Mouse (Mus musculus): ENCODE measurements around the gene Npb. TPM values are rescaled to one million over a fixed set of nuclear protein-coding genes. Genes with fewer than 3 reads are reported as not detected.

The Npb gene
- polyA plus RNA-seq, 1 experiment: 24.6 TPM

- Histone ChIP-seq H3K36me3 (ENCODE audit: control insufficient read depth, insufficient read depth, low read length) (no peaks in the 10 kb centered on the region; the same call in 1 of the 2 replicates), H3K27me3 (ENCODE audit: control insufficient read depth, insufficient read depth, low read length) (no peaks in the 10 kb centered on the region), H3K27ac (ENCODE audit: control insufficient read depth, insufficient read depth, low read depth, low read length) (peak overlapping the region; percentile 91), H3K4me3 (ENCODE audit: control insufficient read depth, low read depth, low read length) (peak overlapping the region; percentile 96), H3K4me1 (ENCODE audit: control insufficient read depth, insufficient read depth, low read length) (peaks cover 12% of the 10 kb centered on the region)
- TF ChIP-seq POLR2A (IDR thresholded peaks at IDR 0.05; ENCODE audit: control insufficient read depth, low read depth, low read length) (no peak), CTCF (IDR thresholded peaks at IDR 0.05; ENCODE audit: control insufficient read depth, insufficient read depth, insufficient replicate concordance, low read depth, low read length) (no peak)
Observed at GRCm38 (mm10) chr11:120571754-120572416, 36.4 kb upstream of the Npb start.

GRCm38 (mm10) chr11:120572417-120572751, 35.9 kb upstream of the Npb start:
- Histone ChIP-seq H3K36me3 (ENCODE audit: control insufficient read depth, insufficient read depth, low read length) (no peaks in the 10 kb centered on the region), H3K27me3 (ENCODE audit: control insufficient read depth, insufficient read depth, low read length) (no peaks in the 10 kb centered on the region), H3K27ac (ENCODE audit: control insufficient read depth, insufficient read depth, low read depth, low read length) (peak overlapping the region; percentile 91), H3K4me3 (ENCODE audit: control insufficient read depth, low read depth, low read length) (peak overlapping the region; percentile 96), H3K4me1 (ENCODE audit: control insufficient read depth, insufficient read depth, low read length) (peaks cover 12% of the 10 kb centered on the region)
- no peak for TF ChIP-seq POLR2A (IDR thresholded peaks at IDR 0.05; ENCODE audit: control insufficient read depth, low read depth, low read length)
- no peak for TF ChIP-seq CTCF (IDR thresholded peaks at IDR 0.05; ENCODE audit: control insufficient read depth, insufficient read depth, insufficient replicate concordance, low read depth, low read length)

GRCm38 (mm10) chr11:120572752-120573584, 35.3 kb upstream of the Npb start, which contains the start of gene P4hb:
Gene P4hb, minus strand, starts transcription at chr11:120573253.
- peak within 1 kb of the TSS; percentile 96 for H3K4me3 ChIP-seq (ENCODE audit: control insufficient read depth, low read depth, low read length)
- TF ChIP-seq POLR2A (IDR thresholded peaks at IDR 0.05; ENCODE audit: control insufficient read depth, low read depth, low read length) (peak; percentile 97), CTCF (IDR thresholded peaks at IDR 0.05; ENCODE audit: control insufficient read depth, insufficient read depth, insufficient replicate concordance, low read depth, low read length) (no peak)
- H3K36me3 ChIP-seq (ENCODE audit: control insufficient read depth, insufficient read depth, low read length): no peaks in the 10 kb centered on the region
- H3K27ac ChIP-seq (ENCODE audit: control insufficient read depth, insufficient read depth, low read depth, low read length): peak within 1 kb of the TSS; percentile 93
- H3K4me1 ChIP-seq (ENCODE audit: control insufficient read depth, insufficient read depth, low read length): peaks cover 12% of the 10 kb centered on the region
- H3K27me3 ChIP-seq (ENCODE audit: control insufficient read depth, insufficient read depth, low read length): no peaks in the 10 kb centered on the region

DNA sequence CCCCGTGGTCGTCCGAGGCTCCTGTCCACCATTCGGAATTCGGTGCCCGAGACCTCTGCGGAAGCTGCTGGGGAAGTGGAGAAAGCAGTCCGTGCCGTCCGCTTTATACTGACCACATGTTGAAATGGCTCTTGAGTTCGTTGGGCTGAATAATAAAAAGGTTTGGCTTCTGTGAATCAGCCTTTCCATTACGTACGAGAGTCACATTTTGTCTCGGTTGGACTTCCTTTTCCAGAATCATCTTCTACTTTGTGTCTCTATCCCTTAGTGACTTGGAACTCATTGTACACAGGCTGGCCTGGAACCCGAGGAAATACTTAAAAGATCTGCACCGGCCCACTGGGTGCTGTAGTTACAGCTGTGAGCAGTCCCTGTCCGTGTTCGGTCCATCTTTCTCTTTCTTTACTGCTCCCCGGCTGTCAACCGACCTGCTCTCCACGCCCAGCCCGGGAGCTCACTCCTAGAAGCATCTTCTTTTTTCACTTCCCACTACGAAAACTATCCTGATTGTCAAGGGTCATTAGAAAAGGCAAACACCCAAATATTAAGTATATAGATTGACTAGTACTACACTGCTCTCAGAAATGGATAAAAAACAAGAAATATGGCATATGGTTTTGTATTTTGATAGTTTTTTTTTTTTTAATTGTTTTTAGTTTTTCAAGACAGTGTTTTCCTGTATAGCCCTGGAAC, 34.5 kb upstream of the Npb start:
- H3K4me3 ChIP-seq (ENCODE audit: control insufficient read depth, low read depth, low read length): peak overlapping the region; percentile 96
- H3K27ac ChIP-seq (ENCODE audit: control insufficient read depth, insufficient read depth, low read depth, low read length): peak overlapping the region; percentile 93
- H3K27me3 ChIP-seq (ENCODE audit: control insufficient read depth, insufficient read depth, low read length): no peaks in the 10 kb centered on the region
- no peak for TF ChIP-seq POLR2A (IDR thresholded peaks at IDR 0.05; ENCODE audit: control insufficient read depth, low read depth, low read length)
- no peak for TF ChIP-seq CTCF (IDR thresholded peaks at IDR 0.05; ENCODE audit: control insufficient read depth, insufficient read depth, insufficient replicate concordance, low read depth, low read length)
- no peaks in the 10 kb centered on the region for H3K36me3 ChIP-seq (ENCODE audit: control insufficient read depth, insufficient read depth, low read length)
- H3K4me1 ChIP-seq (ENCODE audit: control insufficient read depth, insufficient read depth, low read length): peaks cover 12% of the 10 kb centered on the region

- H3K36me3 ChIP-seq (ENCODE audit: control insufficient read depth, insufficient read depth, low read length): peaks cover 3% of the 10 kb centered on the region; the same call in 1 of the 2 replicates
- no peak overlapping the region for H3K27ac ChIP-seq (ENCODE audit: control insufficient read depth, insufficient read depth, low read depth, low read length)
- peaks cover 12% of the 10 kb centered on the region for H3K4me1 ChIP-seq (ENCODE audit: control insufficient read depth, insufficient read depth, low read length)
- TF ChIP-seq POLR2A (IDR thresholded peaks at IDR 0.05; ENCODE audit: control insufficient read depth, low read depth, low read length) (no peak), CTCF (IDR thresholded peaks at IDR 0.05; ENCODE audit: control insufficient read depth, insufficient read depth, insufficient replicate concordance, low read depth, low read length) (no peak)
- no peaks in the 10 kb centered on the region for H3K27me3 ChIP-seq (ENCODE audit: control insufficient read depth, insufficient read depth, low read length)
- H3K4me3 ChIP-seq (ENCODE audit: control insufficient read depth, low read depth, low read length): peak overlapping the region; percentile 67
Observed at GRCm38 (mm10) chr11:120574278-120574600, 34.0 kb upstream of the Npb start.

GRCm38 (mm10) chr11:120575046-120575445, 33.2 kb upstream of the Npb start:
- H3K27me3 ChIP-seq (ENCODE audit: control insufficient read depth, insufficient read depth, low read length): no peaks in the 10 kb centered on the region
- no peak overlapping the region for H3K4me3 ChIP-seq (ENCODE audit: control insufficient read depth, low read depth, low read length)
- TF ChIP-seq CTCF (IDR thresholded peaks at IDR 0.05; ENCODE audit: control insufficient read depth, insufficient read depth, insufficient replicate concordance, low read depth, low read length) (no peak), POLR2A (IDR thresholded peaks at IDR 0.05; ENCODE audit: control insufficient read depth, low read depth, low read length) (no peak)
- peaks cover 18% of the 10 kb centered on the region for H3K4me1 ChIP-seq (ENCODE audit: control insufficient read depth, insufficient read depth, low read length)
- H3K27ac ChIP-seq (ENCODE audit: control insufficient read depth, insufficient read depth, low read depth, low read length): no peak overlapping the region
- H3K36me3 ChIP-seq (ENCODE audit: control insufficient read depth, insufficient read depth, low read length): peaks cover 3% of the 10 kb centered on the region; the same call in 1 of the 2 replicates

GRCm38 (mm10) chr11:120575940-120576339, 32.3 kb upstream of the Npb start:
- Histone ChIP-seq H3K4me3 (ENCODE audit: control insufficient read depth, low read depth, low read length) (no peak overlapping the region), H3K27me3 (ENCODE audit: control insufficient read depth, insufficient read depth, low read length) (no peaks in the 10 kb centered on the region), H3K36me3 (ENCODE audit: control insufficient read depth, insufficient read depth, low read length) (peaks cover 3% of the 10 kb centered on the region; the same call in 1 of the 2 replicates), H3K4me1 (ENCODE audit: control insufficient read depth, insufficient read depth, low read length) (peaks cover 27% of the 10 kb centered on the region), H3K27ac (ENCODE audit: control insufficient read depth, insufficient read depth, low read depth, low read length) (no peak overlapping the region)
- TF ChIP-seq POLR2A (IDR thresholded peaks at IDR 0.05; ENCODE audit: control insufficient read depth, low read depth, low read length) (no peak), CTCF (IDR thresholded peaks at IDR 0.05; ENCODE audit: control insufficient read depth, insufficient read depth, insufficient replicate concordance, low read depth, low read length) (no peak)

All from testis, adult 2 months (tissue).